Mouse (Mus musculus): ENCODE measurements around the gene Utrn. TPM values are rescaled to one million over a fixed set of nuclear protein-coding genes. Genes with fewer than 3 reads are reported as not detected.

The Utrn gene
- total RNA-seq, 2 experiments from 2014 or later: 73.1 to 79.5 TPM

Other genes starting within 250 kb of the Utrn start
- gene Stx11, start 94.9 kb upstream of the Utrn start, total RNA-seq (2021): 10 to 100 TPM in 1 of 2 experiments, 1 to 10 TPM in 1; 6.5 to 11.0 TPM
- gene Sf3b5, start 136.0 kb upstream of the Utrn start, total RNA-seq (2021): 10 to 100 TPM; 10.6 to 12.5 TPM
- gene Plagl1, start 191.1 kb upstream of the Utrn start, total RNA-seq (2021): 10 to 100 TPM in 1 of 2 experiments, 1 to 10 TPM in 1; 7.5 to 11.8 TPM

Measured in adrenal gland, adult 18-20 months (tissue).